Mouse (Mus musculus) hindbrain, embryonic 11.5 days (tissue): ENCODE measurements around the gene Fam50b. TPM values are rescaled to one million over a fixed set of nuclear protein-coding genes. Genes with fewer than 3 reads are reported as not detected.

Experiments
- polyA plus RNA-seq: library from polyadenylated mRNA; unstranded; fragments of >200 nt; fragmentation: Nextera tagmentation; extraction: Ambion mirVana; gene quantifications from 2 replicates; pipeline ENCODE4 v1.2.1, GENCODE M21; 2014

Gene Fam50b
- polyA plus RNA-seq, 1 experiment from 2014 or later, result not detected

Other genes with a start within 250 kb of the Fam50b start
- gene Pxdc1, start 81.4 kb upstream of the Fam50b start, polyA plus RNA-seq, result 3.5 and 4.7 TPM in 2 replicates
- 101 and 116 TPM in 2 replicates for gene Prpf4b, start 140.5 kb downstream of the Fam50b start, polyA plus RNA-seq
- 2.1 and 2.4 TPM in 2 replicates for gene Fam217a, start 189.5 kb downstream of the Fam50b start, polyA plus RNA-seq
- gene 4933417A18Rik, start 189.6 kb downstream of the Fam50b start, polyA plus RNA-seq, result not detected in 2 replicates
- gene Eci3, start 229.0 kb downstream of the Fam50b start, polyA plus RNA-seq, result 0.85 and 1.2 TPM in 2 replicates